Mouse (Mus musculus): ENCODE measurements around the gene 1700069L16Rik. TPM values are rescaled to one million over a fixed set of nuclear protein-coding genes. Genes with fewer than 3 reads are reported as not detected.

The 1700069L16Rik gene
- polyA plus RNA-seq (2016; fragmentation: Nextera tagmentation; extraction: Ambion mirVana), result not detected in 2 replicates

- Histone ChIP-seq H3K9ac (replicated peaks) (no peak within 1 kb of the TSS), H3K9me3 (no peaks in the 10 kb centered on the region), H3K4me1 (replicated peaks) (0 out of 2 replicates have a peak, but pooled peaks cover 4% of the 10 kb centered on the region), H3K27ac (no peak within 1 kb of the TSS), H3K4me2 (no peak within 1 kb of the TSS), H3K27me3 (peaks cover 10% of the 10 kb centered on the region), H3K4me3 (replicated peaks) (no peak within 1 kb of the TSS), H3K36me3 (no peaks in the 10 kb centered on the region)
- 3% methylated on average over 15 of the region's 15 CpGs for WGBS
- no peak for ATAC-seq (ENCODE audit: insufficient number of reproducible peaks, insufficient read depth, low FRiP score, low TSS enrichment, low read depth)
Measured at GRCm38 (mm10) chr5:113724446-113724845, at the start of gene 1700069L16Rik. Gene 1700069L16Rik, minus strand, starts transcription at chr5:113724772.

GRCm38 (mm10) chr5:113773664-113774063, 49.1 kb upstream of the 1700069L16Rik start:
- ATAC-seq (ENCODE audit: insufficient number of reproducible peaks, insufficient read depth, low FRiP score, low TSS enrichment, low read depth), result no peak
- Histone ChIP-seq H3K9me3 (no peaks in the 10 kb centered on the region), H3K4me3 (replicated peaks) (peak overlapping the region; percentile 99), H3K27me3 (no peaks in the 10 kb centered on the region), H3K27ac (no peak overlapping the region), H3K4me1 (replicated peaks) (peaks cover 19% of the 10 kb centered on the region), H3K9ac (replicated peaks) (peak overlapping the region; percentile 72; the same call in 1 of the 2 replicates), H3K4me2 (peak overlapping the region; percentile 95), H3K36me3 (peaks cover 47% of the 10 kb centered on the region)
- WGBS, result 2% methylated on average over 7 of the region's 7 CpGs

DNA sequence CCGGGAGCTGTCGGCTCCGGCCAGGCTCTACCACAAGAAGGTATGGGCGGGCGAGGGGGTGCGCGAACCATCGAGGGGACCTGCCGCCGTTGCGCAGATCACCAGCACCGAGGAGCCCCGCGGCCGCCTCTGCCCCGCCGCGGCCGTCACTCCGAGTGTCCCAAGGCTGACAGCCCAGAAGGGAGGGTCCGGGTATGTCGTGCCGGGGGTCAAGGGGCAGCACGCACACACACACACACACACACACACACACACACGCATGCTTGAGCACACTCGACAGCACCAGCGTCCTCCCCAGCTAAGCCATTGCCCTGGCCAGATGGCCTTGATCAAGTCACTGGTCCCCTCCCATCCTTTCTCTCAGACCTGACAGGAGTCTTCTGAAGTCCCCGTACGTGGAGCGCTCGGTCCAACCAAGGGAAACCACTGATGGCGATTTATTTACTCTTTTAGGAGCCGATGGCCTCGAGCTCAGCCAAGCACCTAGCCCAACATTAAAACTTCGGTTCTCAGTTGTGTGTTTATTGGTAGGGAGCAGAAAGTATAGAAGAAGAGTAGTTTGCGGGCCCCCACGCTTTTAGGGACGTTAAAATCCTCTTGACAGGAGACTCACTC, 48.4 kb upstream of the 1700069L16Rik start:
- Histone ChIP-seq H3K36me3 (peaks cover 47% of the 10 kb centered on the region), H3K4me3 (replicated peaks) (peak overlapping the region; percentile 99), H3K9me3 (no peaks in the 10 kb centered on the region), H3K27ac (peak overlapping the region; percentile 97), H3K4me2 (peak overlapping the region; percentile 95), H3K9ac (replicated peaks) (peak overlapping the region; percentile 72), H3K4me1 (replicated peaks) (peaks cover 19% of the 10 kb centered on the region), H3K27me3 (no peaks in the 10 kb centered on the region)
- under 1% methylated on average over 37 of the region's 38 CpGs for WGBS
- ATAC-seq (ENCODE audit: insufficient number of reproducible peaks, insufficient read depth, low FRiP score, low TSS enrichment, low read depth), result peak; percentile 48

GRCm38 (mm10) chr5:113772450-113772895, 47.9 kb upstream of the 1700069L16Rik start, which contains the start of the genes Sart3 and Iscu:
Gene Sart3, minus strand, starts transcription at chr5:113772510.
Gene Iscu, plus strand, starts transcription at chr5:113772748.
- H3K36me3 ChIP-seq, result peaks cover 47% of the 10 kb centered on the region
- under 1% methylated on average over 49 of the region's 49 CpGs for WGBS
- H3K9me3 ChIP-seq, result no peaks in the 10 kb centered on the region
- H3K9ac ChIP-seq (replicated peaks), result peak within 1 kb of the TSS; percentile 95
- H3K4me3 ChIP-seq (replicated peaks), result peak within 1 kb of the TSS; percentile 99
- H3K27me3 ChIP-seq, result no peaks in the 10 kb centered on the region
- H3K4me2 ChIP-seq, result peak within 1 kb of the TSS; percentile 95
- H3K4me1 ChIP-seq (replicated peaks), result peaks cover 19% of the 10 kb centered on the region
- ATAC-seq (ENCODE audit: insufficient number of reproducible peaks, insufficient read depth, low FRiP score, low TSS enrichment, low read depth), result peak; percentile 83
- peak within 1 kb of the TSS; percentile 97 for H3K27ac ChIP-seq

DNA sequence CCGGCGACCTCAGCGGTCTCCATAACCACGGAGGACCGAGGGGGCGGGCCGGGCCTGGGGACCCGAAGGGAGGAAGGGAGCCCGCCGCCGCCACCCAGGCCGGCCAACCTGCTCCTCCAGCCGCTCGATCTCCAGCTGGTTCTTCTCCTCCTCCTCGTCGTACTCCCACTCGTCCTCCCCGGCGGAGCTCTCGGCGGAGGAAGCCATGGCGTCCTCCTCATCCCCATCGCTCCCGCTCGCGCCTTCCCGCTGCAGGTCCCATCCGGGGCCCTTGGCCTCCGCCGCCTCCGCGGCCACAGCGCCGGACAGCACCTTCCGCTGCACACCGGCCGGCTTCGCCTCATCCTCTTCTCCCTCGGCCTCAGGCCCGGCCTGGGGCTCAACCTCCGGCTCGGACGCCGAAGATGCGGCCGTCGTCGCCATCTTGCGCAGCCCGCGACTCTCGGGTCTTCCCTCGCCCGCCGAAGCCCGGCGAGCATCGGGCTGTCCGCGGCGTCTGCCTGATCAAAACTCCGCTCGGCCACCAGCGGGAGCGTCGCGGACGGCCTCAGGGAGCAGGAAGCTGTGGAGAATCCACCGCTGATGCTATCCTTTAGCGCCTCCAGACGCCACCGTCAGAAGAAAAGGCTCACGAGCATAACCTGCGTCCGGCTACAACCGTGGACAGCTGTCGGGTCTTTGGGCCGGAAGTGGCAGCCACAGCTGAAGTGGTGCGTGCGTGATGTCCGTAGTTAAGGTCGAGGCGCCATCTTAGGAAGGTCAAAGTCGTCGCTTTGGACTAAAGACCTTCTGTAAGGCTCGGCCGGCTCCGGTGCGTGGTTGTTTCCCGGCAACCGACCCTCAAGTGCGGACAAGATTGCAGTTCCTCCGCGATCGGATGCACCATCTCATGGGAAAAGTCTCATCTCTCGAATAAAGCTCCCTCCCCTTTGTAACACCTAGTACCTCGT, 46.9 kb upstream of the 1700069L16Rik start:
- WGBS, result under 1% methylated on average over 97 of the region's 97 CpGs
- Histone ChIP-seq H3K27ac (peak overlapping the region; percentile 97), H3K36me3 (peaks cover 47% of the 10 kb centered on the region)

GRCm38 (mm10) chr5:113768806-113769205, 44.2 kb upstream of the 1700069L16Rik start:
- Histone ChIP-seq H3K4me3 (replicated peaks) (no peak overlapping the region), H3K9ac (replicated peaks) (no peak overlapping the region), H3K27me3 (no peaks in the 10 kb centered on the region), H3K4me2 (no peak overlapping the region), H3K4me1 (replicated peaks) (peaks cover 19% of the 10 kb centered on the region), H3K9me3 (no peaks in the 10 kb centered on the region), H3K27ac (no peak overlapping the region), H3K36me3 (peaks cover 45% of the 10 kb centered on the region)
- no peak for ATAC-seq (ENCODE audit: insufficient number of reproducible peaks, insufficient read depth, low FRiP score, low TSS enrichment, low read depth)
- 93% methylated on average over 8 of the region's 8 CpGs for WGBS

More for the DNA sequence above, 46.9 kb upstream of the 1700069L16Rik start:
- Histone ChIP-seq H3K4me2 (peak overlapping the region; percentile 95), H3K27me3 (no peaks in the 10 kb centered on the region), H3K4me3 (replicated peaks) (peak overlapping the region; percentile 99), H3K4me1 (replicated peaks) (peaks cover 19% of the 10 kb centered on the region), H3K9me3 (no peaks in the 10 kb centered on the region), H3K9ac (replicated peaks) (peak overlapping the region; percentile 95)
- ATAC-seq (ENCODE audit: insufficient number of reproducible peaks, insufficient read depth, low FRiP score, low TSS enrichment, low read depth), result 0 out of 2 replicates have a peak, but pooled peaks have one; percentile 39

GRCm38 (mm10) chr5:113765641-113766526, 41.3 kb upstream of the 1700069L16Rik start:
- ATAC-seq (ENCODE audit: insufficient number of reproducible peaks, insufficient read depth, low FRiP score, low TSS enrichment, low read depth), result no peak
- WGBS, result 90% methylated on average over 13 of the region's 13 CpGs
- H3K9ac ChIP-seq (replicated peaks), result no peak overlapping the region; the same call in 1 of the 2 replicates
- H3K9me3 ChIP-seq, result no peaks in the 10 kb centered on the region
- H3K27me3 ChIP-seq, result no peaks in the 10 kb centered on the region
- H3K4me1 ChIP-seq (replicated peaks), result peaks cover 13% of the 10 kb centered on the region
- H3K4me2 ChIP-seq, result no peak overlapping the region
- H3K36me3 ChIP-seq, result peaks cover 74% of the 10 kb centered on the region
- H3K4me3 ChIP-seq (replicated peaks), result no peak overlapping the region
- no peak overlapping the region for H3K27ac ChIP-seq

DNA sequence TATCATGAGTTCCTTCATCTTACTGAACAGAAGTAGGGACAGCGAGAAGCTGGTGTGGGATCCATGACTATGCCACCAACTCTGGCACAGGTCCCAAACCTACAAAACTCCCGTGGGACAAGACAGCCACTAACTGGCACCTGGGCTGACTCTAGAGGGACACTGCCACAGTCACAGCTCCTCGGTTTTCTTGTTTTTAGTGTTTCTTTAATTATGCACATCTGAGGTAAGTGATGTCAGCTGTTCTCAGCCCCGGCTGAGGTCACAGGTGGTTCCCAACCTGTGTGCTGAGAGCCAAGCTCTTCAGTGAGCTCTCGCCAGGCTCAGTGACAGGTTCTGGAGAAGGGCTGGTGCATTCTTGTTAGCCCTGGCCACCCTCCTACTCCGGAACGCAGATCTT, 39.9 kb upstream of the 1700069L16Rik start:
- ATAC-seq (ENCODE audit: insufficient number of reproducible peaks, insufficient read depth, low FRiP score, low TSS enrichment, low read depth), result no peak
- Histone ChIP-seq H3K9me3 (no peaks in the 10 kb centered on the region), H3K36me3 (peaks cover 88% of the 10 kb centered on the region)

DNA sequence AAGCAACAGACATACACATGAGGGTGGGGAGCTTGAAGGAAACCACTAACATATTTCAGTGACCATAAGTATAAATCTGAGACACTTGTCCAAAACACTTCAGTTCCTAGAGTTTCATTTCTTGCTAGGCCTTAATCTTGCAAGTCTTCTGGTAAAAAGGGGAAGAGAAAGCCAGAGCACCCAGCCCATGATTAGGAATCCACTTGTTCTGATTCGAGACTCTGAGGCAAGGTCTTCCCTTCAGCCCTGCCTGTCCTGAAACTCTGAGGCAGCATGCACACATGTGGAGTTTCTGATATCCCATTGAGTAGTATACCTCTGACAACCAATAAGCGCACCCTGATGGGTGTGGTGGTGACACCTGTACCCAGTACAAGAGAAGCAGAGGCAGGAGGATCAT, 37.0 kb upstream of the 1700069L16Rik start:
- Histone ChIP-seq H3K4me1 (replicated peaks) (no peaks in the 10 kb centered on the region), H3K4me2 (no peak overlapping the region), H3K4me3 (replicated peaks) (no peak overlapping the region), H3K27ac (no peak overlapping the region), H3K9me3 (no peaks in the 10 kb centered on the region), H3K36me3 (peaks cover 93% of the 10 kb centered on the region), H3K27me3 (no peaks in the 10 kb centered on the region), H3K9ac (replicated peaks) (no peak overlapping the region)
- 85% methylated on average over 2 of the region's 2 CpGs for WGBS
- ATAC-seq (ENCODE audit: insufficient number of reproducible peaks, insufficient read depth, low FRiP score, low TSS enrichment, low read depth), result no peak

More for the DNA sequence above, 39.9 kb upstream of the 1700069L16Rik start:
- H3K27ac ChIP-seq, result no peak overlapping the region
- peaks cover under 1% of the 10 kb centered on the region; the same call in 1 of the 2 replicates for H3K4me1 ChIP-seq (replicated peaks)
- no peak overlapping the region for H3K4me3 ChIP-seq (replicated peaks)
- H3K4me2 ChIP-seq, result no peak overlapping the region
- WGBS, result 85% methylated on average over 7 of the region's 7 CpGs
- H3K27me3 ChIP-seq, result no peaks in the 10 kb centered on the region
- H3K9ac ChIP-seq (replicated peaks), result no peak overlapping the region

DNA sequence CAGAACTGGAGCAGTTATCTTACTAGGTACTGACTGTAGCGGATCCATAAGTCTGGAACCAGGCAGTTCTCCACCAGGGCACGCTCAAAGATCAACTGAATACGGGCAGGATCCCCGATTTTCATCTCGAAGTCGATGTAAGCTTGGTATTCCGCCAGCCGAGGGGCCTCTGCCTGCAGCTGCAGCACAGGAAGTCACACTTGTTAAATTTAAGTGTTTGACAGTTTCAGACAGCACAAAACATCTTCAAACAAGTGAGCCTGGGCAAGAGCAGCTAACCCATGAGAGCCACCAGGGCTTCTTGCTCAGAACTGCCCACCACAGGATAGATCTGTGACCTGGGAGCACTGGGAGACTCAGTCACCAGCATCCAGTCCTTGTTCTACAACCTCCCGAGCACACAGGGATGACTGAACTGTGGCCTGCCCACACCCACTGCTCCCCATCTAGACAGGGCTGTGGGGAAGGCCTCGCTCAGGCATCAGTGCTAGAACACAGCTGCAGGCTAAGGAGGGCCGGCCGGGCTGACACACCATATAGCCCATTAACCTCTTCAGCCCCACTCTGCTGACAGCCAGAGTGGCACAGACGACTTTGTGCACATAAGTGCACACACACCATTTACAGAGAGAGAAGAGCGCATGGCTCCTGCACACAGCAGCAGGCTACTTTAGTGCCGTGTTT, 30.9 kb upstream of the 1700069L16Rik start:
- H3K4me2 ChIP-seq, result no peak overlapping the region
- no peaks in the 10 kb centered on the region for H3K4me1 ChIP-seq (replicated peaks)
- H3K27me3 ChIP-seq, result no peaks in the 10 kb centered on the region
- ATAC-seq (ENCODE audit: insufficient number of reproducible peaks, insufficient read depth, low FRiP score, low TSS enrichment, low read depth), result no peak
- no peak overlapping the region for H3K4me3 ChIP-seq (replicated peaks)
- no peaks in the 10 kb centered on the region for H3K9me3 ChIP-seq
- H3K36me3 ChIP-seq, result peaks cover 99% of the 10 kb centered on the region
- H3K27ac ChIP-seq, result no peak overlapping the region
- WGBS, result 87% methylated on average over 15 of the region's 15 CpGs
- no peak overlapping the region for H3K9ac ChIP-seq (replicated peaks)

Data from limb, embryonic 12.5 days (tissue).